Mouse (Mus musculus) olfactory bulb, adult 2 months (tissue): Measurements from ENCODE around the gene Clmp. TPM values are rescaled to one million over a fixed set of nuclear protein-coding genes. Genes with fewer than 3 reads are reported as not detected.
"Not testable (repeated sequence)": the region's sequence is repeated elsewhere in the genome, so short reads cannot be mapped to it uniquely, and the experiment has no call there.

Source experiments
- H3K27ac ChIP-seq: fragments of 200-500 bp; 2 replicates; pipeline ENCODE4 v1.5.1; 2012; ENCODE audit warnings: low read depth, low read length; ENCODE audit not compliant: insufficient read depth
- H3K4me1 ChIP-seq: fragments of 200-500 bp; 2 replicates; pipeline ENCODE4 v1.6.1; 2012; ENCODE audit warnings: low read length; ENCODE audit not compliant: control insufficient read depth, insufficient read depth
- H3K4me3 ChIP-seq: fragments of 200-500 bp; 2 replicates; pipeline ENCODE4 v1.5.1; 2012; ENCODE audit warnings: mild to moderate bottlenecking, low read depth, low read length, moderate library complexity; ENCODE audit not compliant: insufficient read depth
- CTCF ChIP-seq: fragments of 200-500 bp; IDR thresholded peaks from 2 replicates; pipeline ENCODE4 v1.5.1; 2012; ENCODE audit warnings: low read depth, mild to moderate bottlenecking, low read length, moderate library complexity; ENCODE audit not compliant: insufficient read depth
- POLR2A ChIP-seq: fragments of 200-500 bp; IDR thresholded peaks from 2 replicates; pipeline ENCODE4 v1.6.1; 2012; ENCODE audit warnings: mild to moderate bottlenecking, low read depth, low read length, moderate library complexity; ENCODE audit not compliant: insufficient read depth
- WGBS: fragments of 180-500 bp; shearing (Covaris S2); methylation state at CpG from one replicate; pipeline ENCODE4 v1.1.7; 2018; 5-methylcytosine and 5-hydroxymethylcytosine counted together
- polyA plus RNA-seq: library from polyadenylated mRNA; stranded (reverse); fragments of >200 nt; gene quantifications from 2 replicates; pipeline ENCODE4 v1.2.4, GENCODE M21; 2012; ENCODE audit warnings: low replicate concordance; ENCODE audit not compliant: missing spikeins, insufficient read depth, insufficient read length

Gene Clmp
- polyA plus RNA-seq, 1 experiment, result not detected

GRCm38 (mm10) chr9:40799112-40799511 lies 113.3 kb downstream of the Clmp start:
- WGBS, result 70% methylated on average over 3 of the region's 3 CpGs
- TF ChIP-seq POLR2A, result no peak
- no peak for TF ChIP-seq CTCF
- Histone ChIP-seq H3K27ac (peak overlapping the region; percentile 72), H3K4me1 (peaks cover 3% of the 10 kb centered on the region; the same call in 1 of the 2 replicates), H3K4me3 (no peak overlapping the region)

DNA sequence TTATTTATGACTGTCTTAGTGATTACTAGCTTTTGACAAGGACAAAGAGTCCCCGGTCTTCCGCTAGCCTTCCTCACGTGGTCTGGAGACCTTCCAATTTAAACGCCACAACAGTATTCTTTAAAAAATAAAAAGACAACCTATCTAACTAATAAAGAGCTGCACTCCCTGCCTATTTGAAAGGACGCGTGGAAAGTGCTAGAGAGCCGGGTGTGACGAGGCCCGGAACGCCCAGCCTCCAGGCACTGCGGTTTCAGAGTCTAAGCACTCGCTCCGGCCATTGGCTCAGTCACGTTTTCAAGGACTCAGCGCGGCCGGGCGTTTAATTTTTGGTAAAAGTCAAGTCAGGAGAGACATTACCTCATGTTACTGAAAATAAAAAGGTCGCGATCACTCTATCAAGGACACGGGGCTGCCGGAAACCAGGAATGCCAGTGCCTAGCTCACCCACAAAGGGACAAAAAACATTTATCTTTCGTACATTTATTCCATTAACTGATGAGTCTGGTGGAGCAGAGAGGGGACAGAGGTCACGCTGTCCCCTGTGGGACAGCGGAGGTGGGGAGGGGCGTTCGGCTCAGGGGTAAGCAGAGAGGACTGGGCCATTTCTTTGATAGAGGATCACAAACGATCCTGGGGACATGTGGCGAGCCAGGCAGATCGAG lies 114.2 kb downstream of the Clmp start:
- WGBS, result under 1% methylated on average over 30 of the region's 30 CpGs
- peak overlapping the region; percentile 67 for H3K4me3 ChIP-seq
- H3K27ac ChIP-seq, result peak overlapping the region; percentile 100
- TF ChIP-seq CTCF (no peak), POLR2A (no peak)
- peaks cover 3% of the 10 kb centered on the region; the same call in 1 of the 2 replicates for H3K4me1 ChIP-seq

GRCm38 (mm10) chr9:40800675-40801612 lies 115.2 kb downstream of the Clmp start, which contains the start of gene Hspa8:
TSS of gene Hspa8 (plus strand) at chr9:40800984.
- peak within 1 kb of the TSS; percentile 100 for H3K27ac ChIP-seq
- TF ChIP-seq POLR2A, result peak; percentile 99
- 0 out of 2 replicates have a peak, but pooled peaks have one; percentile 20 for TF ChIP-seq CTCF
- H3K4me3 ChIP-seq, result peak within 1 kb of the TSS; percentile 69
- H3K4me1 ChIP-seq, result peaks cover 3% of the 10 kb centered on the region; the same call in 1 of the 2 replicates
- WGBS, result 1% methylated on average over 81 of the region's 83 CpGs

DNA sequence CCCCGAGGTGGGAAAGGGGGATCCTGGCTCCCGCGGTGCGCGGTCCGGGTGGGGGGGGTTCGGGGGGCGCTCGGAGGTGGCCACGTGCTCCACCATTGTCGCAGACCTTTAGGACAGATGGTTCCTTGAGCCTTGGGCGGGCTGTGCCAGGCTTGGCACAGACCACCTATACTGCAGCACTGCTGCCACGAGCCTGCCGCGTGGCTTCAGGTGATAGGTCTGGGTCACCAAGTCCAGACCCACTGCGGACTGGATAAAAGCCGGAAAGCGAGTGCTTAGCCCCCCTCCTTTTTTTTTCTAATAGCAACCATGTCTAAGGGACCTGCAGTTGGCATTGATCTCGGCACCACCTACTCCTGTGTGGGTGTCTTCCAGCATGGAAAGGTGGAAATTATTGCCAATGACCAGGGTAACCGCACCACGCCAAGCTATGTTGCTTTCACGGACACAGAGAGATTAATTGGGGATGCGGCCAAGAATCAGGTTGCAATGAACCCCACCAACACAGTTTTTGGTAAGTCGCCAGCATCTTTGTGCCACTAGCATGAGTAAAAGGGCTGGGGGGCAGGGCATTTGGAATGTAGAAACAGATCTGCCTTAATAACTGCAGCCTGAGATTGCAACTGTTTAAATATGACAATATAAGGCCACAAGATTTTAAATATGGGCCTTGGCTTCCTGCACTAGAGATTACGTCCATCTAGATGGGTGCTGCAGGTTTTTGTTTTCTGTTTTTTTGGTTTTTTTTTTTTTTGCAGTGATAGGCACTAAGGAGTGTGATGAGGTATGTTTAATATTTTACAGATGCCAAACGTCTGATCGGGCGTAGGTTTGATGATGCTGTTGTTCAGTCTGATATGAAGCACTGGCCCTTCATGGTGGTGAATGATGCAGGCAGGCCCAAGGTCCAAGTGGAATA lies 116.1 kb downstream of the Clmp start:
- peak overlapping the region; percentile 69 for H3K4me3 ChIP-seq
- H3K27ac ChIP-seq, result peak overlapping the region; percentile 72
- WGBS, result under 1% methylated on average over 28 of the region's 28 CpGs
- H3K4me1 ChIP-seq, result not testable (repeated sequence)

GRCm38 (mm10) chr9:40802533-40802875 lies 116.7 kb downstream of the Clmp start:
- H3K27ac ChIP-seq, H3K4me1 ChIP-seq: not testable (repeated sequence)
- peak overlapping the region; percentile 69 for H3K4me3 ChIP-seq
- WGBS, result under 1% methylated on average over 8 of the region's 8 CpGs

DNA sequence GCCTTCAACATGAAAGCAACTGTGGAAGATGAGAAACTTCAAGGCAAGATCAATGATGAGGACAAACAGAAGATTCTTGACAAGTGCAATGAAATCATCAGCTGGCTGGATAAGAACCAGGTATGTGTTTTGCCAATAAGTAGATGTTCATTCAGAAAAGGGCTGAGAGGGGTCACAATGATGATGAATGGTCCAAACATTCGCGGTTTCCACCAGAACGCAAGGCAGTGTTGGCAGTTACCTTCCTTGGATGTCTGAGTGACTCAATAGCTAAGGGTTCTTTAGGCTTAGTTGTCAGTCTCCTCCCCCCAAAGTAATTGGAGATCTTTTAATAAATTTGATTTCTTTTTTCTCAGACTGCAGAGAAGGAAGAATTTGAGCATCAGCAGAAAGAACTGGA lies 118.8 kb downstream of the Clmp start:
- H3K4me3 ChIP-seq, result not testable (repeated sequence)

GRCm38 (mm10) chr9:40805263-40805662 lies 119.5 kb downstream of the Clmp start:
- no peak overlapping the region for H3K27ac ChIP-seq
- 5% methylated on average over 2 of the region's 2 CpGs for WGBS
- H3K4me3 ChIP-seq, result no peak overlapping the region
- TF ChIP-seq POLR2A (no peak), CTCF (no peak)
- peaks cover 10% of the 10 kb centered on the region; the same call in 1 of the 2 replicates for H3K4me1 ChIP-seq

More for the DNA sequence above, 118.8 kb downstream of the Clmp start:
- H3K27ac ChIP-seq, H3K4me1 ChIP-seq: not testable (repeated sequence)
- 15% methylated on average over 3 of the region's 3 CpGs for WGBS

DNA sequence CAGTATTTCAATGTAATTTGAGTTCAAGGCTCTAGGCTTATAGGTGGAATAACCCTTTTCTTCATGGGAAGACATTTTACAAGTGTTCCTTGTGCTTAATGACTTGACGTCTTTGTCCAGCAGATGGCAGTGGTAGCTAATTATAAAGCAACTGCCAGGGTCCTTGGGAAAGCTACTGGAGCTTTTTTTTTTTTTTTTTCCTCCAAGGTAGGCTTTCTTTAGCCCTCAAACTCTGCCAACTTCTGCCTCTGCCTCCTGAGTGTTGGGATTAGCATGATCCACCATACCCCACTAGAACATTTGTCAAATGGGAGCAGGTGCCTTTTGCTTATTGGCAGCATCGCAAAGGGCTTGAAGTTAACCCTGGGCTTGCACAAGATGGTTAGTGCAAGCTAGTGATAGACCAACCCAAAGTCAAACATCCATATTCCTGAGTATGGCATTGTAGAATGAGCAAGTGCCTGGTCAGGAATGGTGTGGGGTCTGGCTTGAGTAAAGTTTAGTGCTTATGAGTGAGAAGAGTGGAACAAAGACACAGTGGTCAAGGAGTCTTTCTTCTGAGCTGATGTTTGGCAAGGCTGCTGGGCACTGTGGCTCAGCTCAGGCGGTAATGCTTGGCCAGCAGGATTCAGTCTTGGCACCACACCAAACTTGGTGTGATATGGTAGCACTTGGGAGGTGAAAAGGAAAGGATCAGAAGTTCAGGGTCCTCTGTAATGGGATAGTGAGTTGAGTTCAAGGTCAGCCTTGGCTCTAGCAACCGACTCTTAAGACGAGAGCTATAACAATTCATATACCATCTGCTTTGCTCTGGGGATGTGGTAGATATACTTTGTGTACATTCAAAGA lies 120.9 kb downstream of the Clmp start:
- Histone ChIP-seq H3K4me1 (peaks cover 10% of the 10 kb centered on the region; the same call in 1 of the 2 replicates), H3K4me3 (no peak overlapping the region), H3K27ac (peak overlapping the region; percentile 54; the same call in 1 of the 2 replicates)
- TF ChIP-seq CTCF, result no peak
- WGBS, result 19% methylated on average over 5 of the region's 5 CpGs
